Mouse (Mus musculus) Muller cell, postnatal 12 days (primary cell): ENCODE measurements around the gene Gm21987.

Experiments
- DNase-seq: peaks from one replicate; pipeline ENCODE4 v3.0.0-alpha.2; 2015; ENCODE audit errors: inconsistent ontology term

The Gm21987 gene

GRCm38 (mm10) chr16:38370633-38371374 lies 24.0 kb downstream of the Gm21987 start:
- no peak for DNase-seq

DNA sequence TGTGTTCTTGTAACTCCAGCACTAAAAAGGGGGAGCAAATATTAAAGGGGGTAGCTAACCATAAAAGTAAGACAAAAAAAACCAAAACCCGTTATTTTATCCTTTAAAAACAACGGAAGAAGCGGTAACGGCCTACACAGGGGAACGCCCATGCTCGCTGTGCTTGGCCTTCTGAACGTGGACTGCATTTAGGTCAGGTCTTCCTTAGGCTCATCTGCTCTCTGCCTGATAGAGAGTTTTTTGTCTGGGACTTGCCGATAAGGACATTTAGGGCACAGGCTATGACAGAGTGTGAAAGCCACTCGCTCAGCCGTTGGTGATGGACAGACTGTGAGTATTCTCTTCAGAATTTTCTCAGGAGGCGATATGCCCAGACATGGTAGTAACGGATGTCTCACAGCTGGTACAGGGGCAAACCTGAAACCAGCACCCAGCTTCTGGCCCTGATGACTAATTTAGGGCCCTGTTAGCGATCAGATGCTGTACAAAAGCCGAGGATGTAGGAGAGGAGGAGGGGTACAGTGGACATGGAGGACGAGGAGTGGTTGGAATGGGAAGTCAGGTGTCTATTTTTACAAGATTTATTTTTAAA lies 25.0 kb downstream of the Gm21987 start:
- no peak for DNase-seq

DNA sequence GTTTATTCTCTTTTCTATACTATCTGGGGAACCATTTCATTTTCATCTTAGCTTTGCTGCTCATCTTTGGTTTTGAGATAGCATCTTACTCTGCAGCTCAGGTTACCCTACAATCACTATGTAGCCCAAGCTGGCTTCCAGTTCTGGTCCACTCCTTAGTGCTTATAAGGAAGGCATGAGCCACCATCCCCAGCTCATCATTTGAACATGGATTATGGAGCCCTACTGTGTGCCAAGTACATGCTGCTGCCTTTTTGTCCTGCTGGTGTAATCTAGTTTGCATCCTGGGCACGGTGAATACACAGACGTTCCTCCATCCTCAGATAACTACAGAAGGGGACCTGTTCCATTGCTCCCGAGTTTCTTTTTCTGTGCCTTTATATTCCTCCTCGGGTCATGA lies 26.0 kb downstream of the Gm21987 start:
- no peak for DNase-seq

- no peak for DNase-seq
These were observed 26.6 kb downstream of the Gm21987 start for GRCm38 (mm10) chr16:38373439-38373838.

- no peak for DNase-seq
These were observed 27.1 kb downstream of the Gm21987 start for GRCm38 (mm10) chr16:38373941-38374340.

- no peak for DNase-seq
These were observed 27.7 kb downstream of the Gm21987 start for GRCm38 (mm10) chr16:38374379-38375140.

DNA sequence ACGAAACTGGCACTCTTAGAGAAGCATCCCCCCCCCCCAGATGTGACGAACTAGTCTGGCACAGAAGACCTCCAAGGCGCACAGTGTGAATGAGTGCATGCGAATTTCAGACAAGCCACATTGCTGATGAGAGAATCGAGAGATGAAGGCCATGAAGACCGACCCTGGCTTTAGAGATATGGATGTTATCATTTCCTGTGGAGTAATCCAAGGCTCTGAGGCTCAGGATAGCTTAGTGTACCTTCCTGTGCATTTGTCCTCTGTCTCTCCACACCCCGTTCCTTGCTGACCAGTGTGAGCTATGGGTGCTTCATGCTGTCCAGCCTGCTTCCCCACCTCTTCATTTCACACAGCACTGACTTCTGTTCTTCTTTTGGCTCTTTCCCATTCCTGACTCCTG lies 28.3 kb downstream of the Gm21987 start:
- DNase-seq, result no peak

GRCm38 (mm10) chr16:38376163-38376840 lies 29.5 kb downstream of the Gm21987 start:
- peak; percentile 80 for DNase-seq

- no peak for DNase-seq
These were observed 30.0 kb downstream of the Gm21987 start for GRCm38 (mm10) chr16:38376841-38377249.

GRCm38 (mm10) chr16:38377546-38377945 lies 30.7 kb downstream of the Gm21987 start:
- DNase-seq, result no peak

DNA sequence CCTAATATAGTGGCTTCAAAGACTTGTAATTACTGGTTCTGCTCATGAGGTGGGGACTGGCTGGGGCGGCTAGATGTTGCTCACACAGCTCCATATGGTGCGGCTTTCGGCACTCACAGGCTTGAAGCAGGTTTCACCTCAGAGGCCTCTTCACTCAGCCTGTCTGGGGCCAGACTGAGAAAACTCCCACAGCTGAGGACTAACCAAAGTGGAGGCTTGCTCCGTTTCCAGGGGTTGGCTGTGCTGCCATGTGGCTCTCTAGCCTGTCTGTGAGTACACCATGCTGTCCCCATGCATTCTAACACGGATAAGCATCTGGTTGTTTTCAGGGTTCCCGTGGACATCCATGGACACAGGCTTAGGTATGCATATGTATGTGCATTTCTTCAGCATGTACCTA lies 31.8 kb downstream of the Gm21987 start:
- no peak for DNase-seq

- no peak for DNase-seq
These were observed 32.2 kb downstream of the Gm21987 start for GRCm38 (mm10) chr16:38379088-38379487.

GRCm38 (mm10) chr16:38379493-38379892 lies 32.7 kb downstream of the Gm21987 start:
- no peak for DNase-seq

- DNase-seq, result no peak
These were observed 33.1 kb downstream of the Gm21987 start for GRCm38 (mm10) chr16:38379926-38380325.

DNA sequence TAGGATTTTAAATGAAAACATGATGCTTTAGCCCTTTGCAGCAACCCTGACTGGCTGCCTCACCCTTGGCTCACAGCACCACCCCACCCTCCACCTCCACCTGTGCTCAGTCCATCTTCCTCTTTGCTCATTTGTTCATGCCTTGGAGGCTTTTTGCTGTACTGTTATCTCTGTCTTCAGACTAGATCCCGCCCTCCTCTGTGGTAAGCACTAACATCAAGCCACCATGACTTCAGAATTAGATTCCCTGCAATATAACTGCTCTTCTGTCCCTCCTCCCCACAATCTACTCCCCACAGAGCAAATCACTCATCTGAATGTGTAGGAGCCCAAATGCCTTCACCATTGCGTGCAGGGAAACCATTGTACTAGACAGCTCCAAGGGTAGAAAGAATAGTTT lies 36.8 kb downstream of the Gm21987 start:
- no peak for DNase-seq

DNA sequence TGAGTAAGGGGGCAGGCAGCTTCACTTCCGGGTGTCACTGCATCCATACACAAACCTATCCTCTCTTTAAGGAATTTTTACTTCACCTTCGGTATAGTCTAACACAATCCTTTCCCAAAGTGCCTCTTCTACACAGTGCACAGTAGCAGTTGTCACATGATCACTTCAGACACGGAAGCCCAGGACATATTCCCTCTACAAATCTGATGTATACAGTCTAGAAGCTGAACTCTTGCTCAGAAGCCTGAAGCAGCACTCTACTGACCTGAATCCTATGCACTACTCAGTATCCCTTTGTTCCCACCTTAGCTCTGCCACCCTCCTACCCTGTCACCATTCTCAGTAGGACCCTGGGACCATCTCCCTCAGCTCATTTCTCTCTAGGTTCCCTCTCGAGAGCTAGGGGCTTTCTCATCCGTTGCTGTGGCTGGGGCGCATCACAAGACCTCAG lies 38.4 kb downstream of the Gm21987 start:
- no peak for DNase-seq

GRCm38 (mm10) chr16:38385700-38386099 lies 38.9 kb downstream of the Gm21987 start:
- DNase-seq, result no peak

GRCm38 (mm10) chr16:38387389-38387788 lies 40.5 kb downstream of the Gm21987 start:
- DNase-seq, result no peak

GRCm38 (mm10) chr16:38388757-38389156 lies 41.9 kb downstream of the Gm21987 start:
- no peak for DNase-seq

DNA sequence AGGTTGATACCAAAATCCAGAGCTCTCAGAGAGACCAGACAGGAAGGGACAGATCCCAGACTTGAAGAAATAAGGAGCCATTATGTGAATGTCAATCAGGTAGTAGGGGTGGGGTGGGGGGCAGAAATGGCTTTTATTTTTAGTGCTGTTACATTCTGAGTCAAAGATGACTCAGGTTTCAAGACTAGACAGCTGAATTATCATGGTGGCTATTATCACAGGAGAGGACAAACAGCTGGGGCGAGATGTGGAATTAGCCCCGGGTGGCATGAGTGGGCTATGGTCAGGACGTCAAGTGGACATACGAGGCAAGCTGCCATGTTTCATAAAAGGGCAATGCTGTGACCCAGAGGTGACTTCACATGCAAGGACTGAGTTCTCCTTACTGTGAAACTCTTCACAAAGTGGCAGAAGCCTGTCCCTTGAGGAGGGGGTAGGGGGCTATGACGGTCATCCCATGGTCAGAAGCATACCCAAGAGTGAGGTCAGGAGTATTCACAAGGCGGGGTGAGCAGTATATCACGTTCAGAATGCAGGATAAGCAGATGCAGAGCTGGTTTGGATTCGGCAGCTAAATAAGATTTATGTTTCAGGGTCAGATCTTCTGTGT lies 42.5 kb downstream of the Gm21987 start:
- no peak for DNase-seq

DNA sequence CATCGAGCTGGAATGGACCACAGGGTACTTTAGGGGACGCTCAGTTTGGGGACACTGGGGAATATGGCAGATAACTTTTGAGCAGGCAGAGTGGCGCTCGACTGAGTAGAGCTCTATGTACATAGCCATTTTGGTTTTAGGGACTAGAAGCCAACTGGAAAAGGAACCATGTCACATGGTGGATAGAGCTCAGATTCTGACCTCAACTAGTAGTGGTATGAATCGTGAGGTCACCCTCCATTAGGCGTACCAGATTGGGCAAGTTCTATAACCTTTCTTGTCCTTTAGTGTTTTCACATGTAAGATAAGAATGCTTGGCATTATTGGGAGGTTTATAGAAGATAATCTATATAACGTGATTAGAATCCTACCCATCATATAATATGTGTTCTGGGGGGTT lies 43.5 kb downstream of the Gm21987 start:
- DNase-seq, result no peak
